Mouse (Mus musculus) CD4-positive helper T cell, adult 2 months (primary cell): ENCODE results near the gene Plekhm1.

ENCODE experiments used
- DNase-seq: peaks from one replicate; pipeline ENCODE4 v3.0.0-alpha.2; 2012; ENCODE audit warnings: low read depth, missing footprints, low spot score

Plekhm1 gene

DNA sequence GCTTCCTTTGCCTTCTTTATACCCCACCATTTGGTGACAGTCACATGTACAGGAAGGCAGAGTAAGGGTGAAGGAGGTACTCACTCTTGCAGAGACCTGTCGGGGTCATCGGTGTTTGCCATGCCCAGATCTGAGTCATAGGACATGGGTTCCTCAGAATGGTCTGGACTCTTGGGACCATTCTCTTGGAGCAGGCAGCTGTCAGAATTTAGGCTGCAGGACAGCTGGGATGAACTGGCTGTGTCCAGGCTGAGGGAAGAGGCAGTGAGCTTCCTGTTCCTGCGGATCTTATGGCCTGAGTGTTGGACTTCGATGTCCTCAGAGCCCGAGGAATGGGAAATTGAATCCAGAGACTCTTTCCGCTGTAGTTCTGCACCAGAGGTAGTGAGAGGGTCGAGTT is 17.9 kb downstream of the Plekhm1 start:
- no peak for DNase-seq

DNA sequence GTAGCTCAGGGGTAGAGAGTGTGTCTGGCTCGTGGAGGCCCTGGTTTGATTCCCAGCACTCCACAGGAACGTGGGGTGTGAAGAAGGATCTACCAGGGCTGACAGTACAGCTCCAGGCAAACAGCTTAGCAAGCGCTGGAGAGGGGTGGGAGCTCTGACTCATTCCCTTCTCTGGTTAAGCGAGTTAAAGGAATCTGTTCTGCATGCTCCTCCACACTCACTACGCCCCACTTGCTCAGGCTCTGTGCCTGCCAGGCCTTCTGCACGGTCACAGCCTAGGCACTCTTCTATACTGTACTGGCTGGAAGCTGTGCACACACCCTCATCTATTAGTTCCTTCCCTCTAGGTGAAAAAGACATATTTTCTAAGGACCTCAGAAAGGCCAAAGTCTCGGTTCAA is 18.5 kb downstream of the Plekhm1 start:
- DNase-seq: no peak

DNA sequence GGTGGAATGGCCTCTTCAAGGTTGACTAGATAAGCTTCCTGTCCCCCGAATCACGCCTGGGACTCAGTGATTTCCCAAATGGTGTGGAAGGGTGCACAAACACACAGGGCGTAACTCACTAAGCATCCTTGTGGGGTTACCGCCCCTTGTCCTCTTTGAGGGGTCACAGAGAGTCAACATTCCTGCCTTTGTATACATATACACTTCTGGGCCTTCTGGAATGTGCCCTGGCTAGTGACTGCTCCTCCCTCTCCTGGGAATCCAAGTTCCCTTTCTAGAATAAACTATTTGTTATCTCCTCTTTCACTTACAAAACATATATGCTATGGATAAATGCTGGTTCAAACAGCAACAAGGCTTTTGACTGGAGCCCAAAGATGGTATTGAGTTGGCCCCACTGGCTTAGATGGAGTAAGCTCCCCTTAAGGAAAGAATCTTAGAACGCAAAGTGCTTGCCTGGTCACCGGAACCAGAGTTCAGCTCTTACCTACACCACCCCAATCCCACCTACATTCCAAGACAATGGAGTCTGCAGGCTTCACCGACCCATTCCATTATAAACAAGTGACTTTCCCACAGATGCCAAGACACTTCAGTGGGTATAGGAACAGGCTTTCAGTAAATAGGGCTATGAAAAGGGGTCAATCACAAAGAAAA is 24.5 kb downstream of the Plekhm1 start:
- DNase-seq: no peak

DNA sequence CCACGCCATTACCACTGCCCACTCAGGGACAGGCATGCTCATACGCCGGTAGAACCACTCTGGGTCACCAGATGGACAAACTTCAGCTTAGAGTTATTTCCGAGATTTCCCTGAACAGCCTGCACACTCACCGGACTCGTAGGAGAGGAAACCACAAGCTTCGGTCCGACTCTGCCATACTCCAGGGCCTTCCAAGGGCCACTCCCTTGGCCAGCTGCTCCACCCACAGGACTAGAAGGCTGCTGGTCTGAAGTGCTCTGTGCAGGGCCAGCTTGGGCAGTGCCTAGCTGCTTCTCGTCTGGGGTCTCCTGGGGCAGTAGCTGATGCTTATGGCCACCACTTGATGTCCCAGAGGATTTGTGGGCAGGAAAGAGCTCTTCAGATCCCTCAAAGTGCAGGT is 25.7 kb downstream of the Plekhm1 start:
- DNase-seq: no peak

DNA sequence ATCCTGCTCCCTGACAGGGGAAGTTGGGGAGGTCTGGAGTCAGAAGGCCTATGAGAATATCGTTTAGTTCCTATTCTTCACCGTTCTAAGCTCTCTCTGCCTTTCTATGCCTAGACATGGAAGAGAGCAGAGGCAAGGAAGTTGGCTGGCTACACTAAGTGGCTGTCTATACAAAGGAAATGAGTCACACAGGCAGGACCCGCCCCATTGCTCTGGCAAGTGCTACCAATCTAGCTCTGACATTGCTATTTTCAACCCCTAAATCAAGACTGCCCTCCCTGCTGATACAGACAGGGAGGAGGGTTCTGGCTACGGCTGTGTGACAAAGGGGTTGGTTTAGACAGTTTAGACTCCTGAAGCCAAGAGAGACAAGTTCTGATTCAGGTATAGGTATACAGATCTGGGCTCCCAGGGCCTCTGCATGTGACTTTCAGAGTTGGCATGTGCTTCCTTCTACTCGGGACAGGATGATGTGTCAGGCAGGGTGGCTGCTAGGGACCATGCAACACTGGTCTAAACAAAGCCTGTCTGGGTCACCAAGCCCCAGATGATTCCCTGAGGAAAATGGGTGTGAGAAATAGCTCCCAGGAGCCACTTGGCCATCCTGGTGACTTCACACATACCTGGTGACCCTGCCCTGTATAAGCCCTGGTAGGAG is 30.4 kb downstream of the Plekhm1 start:
- DNase-seq: peak; percentile 70

DNA sequence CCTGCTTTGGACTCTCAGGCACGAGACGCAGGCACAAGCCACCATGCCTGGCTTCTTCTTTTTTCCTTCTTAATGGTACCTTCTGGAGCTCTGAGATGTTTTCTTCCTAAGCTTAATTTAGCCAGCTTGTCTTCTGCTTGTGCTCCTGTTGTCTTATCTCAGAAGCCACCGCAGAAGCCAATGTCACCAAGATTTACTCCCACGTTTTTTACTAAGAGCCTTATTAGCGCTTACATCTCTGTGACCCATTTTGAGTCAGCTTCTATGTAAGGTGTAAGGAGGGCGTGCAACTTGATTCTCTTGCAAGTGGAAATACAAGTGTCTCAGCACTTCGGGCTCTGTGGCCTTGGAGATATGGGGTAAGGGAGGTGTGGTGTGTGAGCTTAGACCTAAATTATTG is 31.0 kb downstream of the Plekhm1 start:
- peak; percentile 26 for DNase-seq

DNA sequence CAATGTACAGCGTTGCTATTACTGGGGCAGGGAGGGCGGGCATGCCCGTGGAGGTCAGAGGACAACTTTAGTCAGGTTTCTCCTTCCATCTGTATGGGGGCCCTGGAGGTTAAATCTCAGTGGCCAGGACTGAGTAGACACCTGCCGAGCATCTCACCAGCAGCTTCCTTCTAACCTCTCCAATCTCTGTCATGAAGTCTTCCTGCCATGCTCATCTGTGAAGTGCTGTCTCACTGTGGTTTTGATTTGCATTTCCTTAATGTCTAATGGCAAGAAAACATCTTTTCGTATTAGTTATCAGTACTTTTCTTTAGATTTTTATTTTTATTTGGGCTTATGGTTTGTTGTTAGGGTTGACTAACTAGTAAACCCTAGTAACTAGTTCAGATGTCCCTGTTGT is 32.0 kb downstream of the Plekhm1 start:
- no peak for DNase-seq

DNA sequence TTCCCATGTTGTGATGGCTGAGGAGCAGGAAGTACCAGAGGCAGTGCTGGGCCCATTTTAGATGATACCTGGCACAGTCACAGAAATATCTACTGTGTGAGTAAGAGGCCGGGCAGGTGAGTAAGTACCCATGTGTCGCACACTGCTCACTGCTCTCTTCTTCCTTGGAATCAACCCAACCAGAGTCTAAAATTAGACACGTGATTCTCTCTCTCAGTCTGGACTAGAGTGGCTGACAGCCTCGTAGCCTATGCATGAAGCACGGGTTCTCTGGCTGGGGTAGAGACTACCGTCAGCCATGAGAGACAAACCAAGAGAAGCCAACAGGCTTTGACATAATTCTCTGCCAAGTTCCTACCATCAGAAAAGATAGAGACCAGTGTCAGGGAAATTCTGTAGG is 34.1 kb downstream of the Plekhm1 start:
- DNase-seq: no peak

DNA sequence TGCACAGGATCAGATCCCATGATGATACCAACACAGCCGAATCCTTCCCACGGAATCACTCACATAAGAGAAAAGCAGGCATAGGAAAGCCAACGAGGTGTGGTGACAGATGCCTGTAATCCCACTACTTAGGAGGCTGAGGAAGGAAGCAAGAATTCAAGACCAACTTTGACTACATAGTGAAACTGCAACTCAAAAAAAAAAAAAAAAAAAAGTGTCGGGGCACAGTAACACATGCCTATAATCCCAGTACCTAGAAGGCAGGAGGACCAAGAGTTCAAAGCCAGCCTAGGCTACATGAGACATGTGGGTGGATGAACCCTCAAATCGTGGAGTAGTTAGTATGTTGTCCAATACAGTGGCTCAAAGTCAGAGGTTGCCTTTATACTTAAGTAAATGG is 36.7 kb downstream of the Plekhm1 start:
- no peak for DNase-seq

DNA sequence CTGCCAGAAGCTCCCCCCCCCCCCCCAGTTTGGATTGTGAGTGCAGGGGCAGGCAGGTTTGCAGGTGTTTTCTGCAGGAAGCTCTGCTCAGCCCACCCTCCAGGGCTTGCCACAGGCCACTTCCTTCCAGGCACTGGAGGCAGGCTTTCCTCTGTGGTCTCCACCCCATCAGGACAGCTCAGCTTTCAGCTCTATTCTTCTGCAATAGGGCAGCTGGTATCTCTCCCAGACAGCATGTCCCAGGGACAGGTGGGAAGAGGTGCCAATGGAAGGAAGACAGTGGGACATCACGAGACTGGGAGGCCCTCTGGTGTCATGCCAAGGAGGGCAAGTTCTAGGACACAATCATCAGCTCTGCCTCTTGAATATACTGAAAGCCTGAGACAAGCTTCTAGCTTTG is 37.2 kb downstream of the Plekhm1 start:
- DNase-seq: peak; percentile 58

DNA sequence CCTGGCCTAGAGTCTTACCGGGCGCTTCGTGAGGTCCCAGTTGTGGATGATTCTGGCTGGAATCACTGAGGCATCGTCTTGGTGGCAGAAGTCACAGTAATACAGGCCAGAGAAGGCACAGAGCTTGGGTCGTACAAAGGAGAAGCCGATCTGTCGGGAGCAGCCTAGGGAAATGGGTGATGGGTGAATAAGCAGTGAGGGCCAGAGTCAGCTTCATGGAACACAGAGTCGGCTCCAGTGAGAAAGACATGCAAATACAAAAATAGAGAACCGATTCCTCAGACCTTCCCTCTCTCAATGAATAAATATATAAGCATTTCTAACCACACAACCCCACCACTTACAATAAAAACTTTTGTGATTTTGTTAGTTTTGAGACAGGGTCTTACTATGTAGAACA is 38.6 kb downstream of the Plekhm1 start:
- no peak for DNase-seq

DNA sequence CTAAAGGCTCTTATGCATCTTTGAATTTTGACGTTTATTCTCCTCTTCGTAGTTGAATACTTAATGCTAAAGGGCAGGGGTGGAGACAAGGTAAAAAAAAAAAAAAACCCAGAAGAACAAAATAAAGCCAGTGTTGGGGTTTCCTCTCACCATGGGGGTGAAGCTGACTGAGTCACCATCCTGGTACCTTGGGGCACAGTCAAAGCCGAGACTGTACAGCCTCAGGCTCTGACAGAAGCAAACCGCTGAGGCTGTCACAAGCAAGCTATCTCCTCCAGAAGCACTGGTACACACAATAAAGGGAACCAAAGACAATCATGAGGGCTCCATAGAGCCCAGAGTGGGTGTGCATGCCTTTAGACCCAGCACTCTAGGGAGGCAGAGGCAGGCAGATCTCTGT is 39.9 kb downstream of the Plekhm1 start:
- DNase-seq: peak; percentile 18

DNA sequence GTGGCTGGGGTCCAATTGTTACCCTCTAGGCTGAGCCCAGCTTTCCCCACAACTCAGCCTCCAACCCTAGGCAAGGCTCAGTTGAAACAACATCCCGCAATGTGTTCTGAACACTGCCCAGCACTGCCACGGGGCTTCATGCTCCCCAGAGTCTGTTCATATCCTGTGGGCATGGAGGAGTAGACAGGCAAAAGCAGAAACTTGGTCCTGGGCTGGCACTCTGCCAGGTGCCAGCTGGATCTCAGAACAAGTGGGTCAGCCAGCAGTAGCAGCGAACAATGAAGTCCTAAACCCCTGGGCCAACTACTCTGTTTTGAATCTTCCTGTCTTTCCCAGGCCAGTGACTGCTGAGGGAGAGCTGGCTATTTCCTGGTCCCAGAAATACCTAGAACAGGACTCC is 40.4 kb downstream of the Plekhm1 start:
- no peak for DNase-seq

DNA sequence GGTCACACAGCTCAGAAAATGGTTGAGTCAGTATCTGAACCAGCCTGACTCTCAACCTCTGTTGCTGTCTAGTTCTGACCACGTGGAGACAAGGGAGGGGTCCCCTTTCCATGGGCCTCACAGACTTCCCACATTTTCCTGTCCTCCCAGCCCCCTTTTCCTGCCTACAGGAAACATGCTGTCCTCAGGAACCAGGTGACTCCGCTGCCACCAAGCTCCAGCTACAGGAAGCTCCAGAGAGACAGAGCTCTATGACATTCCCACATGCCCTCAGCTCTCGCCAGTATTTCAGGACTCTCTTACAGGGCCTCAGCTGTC is 41.3 kb downstream of the Plekhm1 start:
- no peak for DNase-seq

DNA sequence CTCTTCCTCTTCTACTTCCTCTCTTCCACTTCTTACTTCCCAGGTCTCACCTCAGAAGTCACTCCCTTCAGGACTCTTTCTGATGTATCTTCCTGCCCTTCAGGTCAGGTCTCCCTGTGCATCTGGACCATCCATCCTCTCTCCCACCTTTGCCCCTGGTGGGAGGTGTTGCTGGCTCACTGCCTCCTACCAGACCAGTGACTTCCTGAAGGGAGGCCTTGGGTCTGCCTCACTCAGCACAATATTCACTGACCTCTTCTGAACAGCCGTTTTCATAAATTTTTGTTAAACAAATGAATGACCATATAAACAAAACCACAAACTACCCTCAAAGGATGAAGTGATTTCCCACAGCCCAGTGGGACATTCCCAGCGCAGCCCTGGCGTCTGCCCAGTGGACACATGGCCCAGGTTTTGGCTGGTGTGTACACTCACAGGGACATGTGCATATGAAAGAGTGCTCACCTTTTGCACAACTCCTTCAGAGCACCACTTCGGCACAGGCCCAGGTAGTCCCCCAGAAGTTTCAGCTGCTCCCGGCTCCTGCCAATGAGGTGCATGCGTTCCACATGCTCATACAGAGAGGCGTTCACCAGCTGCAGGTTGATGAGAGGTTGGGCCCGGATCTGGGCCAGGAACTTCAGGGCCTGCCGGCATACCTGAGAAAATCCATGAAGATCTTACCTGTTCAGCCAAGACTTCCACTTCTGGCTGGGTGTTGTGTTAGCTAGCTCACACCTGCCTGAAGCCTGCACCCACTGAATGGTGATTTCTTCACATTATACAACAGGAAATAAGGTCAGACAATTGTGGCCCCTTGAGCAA is 41.9 kb downstream of the Plekhm1 start:
- no peak for DNase-seq

DNA sequence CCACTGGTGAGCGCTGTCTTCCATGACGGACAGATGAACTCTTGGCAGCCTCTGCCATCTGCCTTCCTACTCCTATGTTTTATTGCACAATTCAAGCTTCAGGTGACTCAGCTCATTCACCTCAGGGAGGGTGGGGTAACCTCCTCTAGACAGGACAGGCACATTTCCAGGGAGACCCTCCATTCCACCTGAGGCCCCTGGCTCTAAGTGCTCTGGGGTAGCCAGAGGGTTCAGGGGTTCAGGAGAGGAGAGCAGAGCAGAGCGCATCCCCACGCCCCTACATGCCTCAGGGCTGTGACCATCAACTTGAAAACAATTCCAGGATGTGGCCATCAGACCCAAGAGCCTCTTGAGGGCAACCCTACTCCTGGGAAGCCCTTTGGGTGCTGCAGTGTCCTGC is 47.0 kb downstream of the Plekhm1 start:
- DNase-seq: no peak

DNA sequence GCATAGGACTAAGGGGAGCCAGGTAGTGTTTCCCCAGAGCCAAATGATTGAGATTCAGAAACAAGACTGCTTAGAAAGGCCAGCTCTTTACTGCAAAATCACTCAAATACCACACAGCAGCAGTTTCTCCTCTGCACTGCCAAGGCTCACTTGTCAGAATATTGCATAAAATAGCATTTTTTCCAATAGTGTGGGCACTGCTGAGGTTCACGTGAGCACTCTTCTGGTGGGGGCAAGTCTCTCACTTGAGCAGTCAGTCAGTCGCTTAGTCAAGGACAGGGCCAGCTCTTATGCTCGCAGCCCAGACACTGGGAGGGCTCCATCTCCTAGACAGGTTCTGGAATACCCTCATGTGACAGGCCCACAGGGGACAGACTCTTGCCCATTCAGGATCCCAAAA is 47.5 kb downstream of the Plekhm1 start:
- DNase-seq: no peak

DNA sequence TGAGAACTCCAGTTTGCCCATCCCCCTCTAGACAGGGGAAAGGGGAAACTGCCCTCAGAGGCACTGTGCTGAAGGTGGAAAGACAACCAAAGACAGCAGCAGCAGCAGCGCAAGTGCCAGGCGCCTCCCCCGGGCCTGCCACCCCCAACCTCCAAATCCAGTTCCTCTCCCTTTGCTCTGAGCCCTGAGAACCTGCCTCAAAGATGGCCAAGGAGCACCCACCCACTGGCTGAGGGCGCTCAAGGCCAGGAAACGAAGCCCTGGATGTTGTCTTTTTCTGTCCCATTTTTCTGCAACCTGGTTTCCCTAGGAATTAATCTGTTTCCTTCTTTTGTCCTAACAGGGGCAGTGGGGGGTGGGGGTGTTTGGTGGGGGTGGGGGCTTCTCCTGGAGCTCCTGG is 48.2 kb downstream of the Plekhm1 start:
- no peak for DNase-seq

DNA sequence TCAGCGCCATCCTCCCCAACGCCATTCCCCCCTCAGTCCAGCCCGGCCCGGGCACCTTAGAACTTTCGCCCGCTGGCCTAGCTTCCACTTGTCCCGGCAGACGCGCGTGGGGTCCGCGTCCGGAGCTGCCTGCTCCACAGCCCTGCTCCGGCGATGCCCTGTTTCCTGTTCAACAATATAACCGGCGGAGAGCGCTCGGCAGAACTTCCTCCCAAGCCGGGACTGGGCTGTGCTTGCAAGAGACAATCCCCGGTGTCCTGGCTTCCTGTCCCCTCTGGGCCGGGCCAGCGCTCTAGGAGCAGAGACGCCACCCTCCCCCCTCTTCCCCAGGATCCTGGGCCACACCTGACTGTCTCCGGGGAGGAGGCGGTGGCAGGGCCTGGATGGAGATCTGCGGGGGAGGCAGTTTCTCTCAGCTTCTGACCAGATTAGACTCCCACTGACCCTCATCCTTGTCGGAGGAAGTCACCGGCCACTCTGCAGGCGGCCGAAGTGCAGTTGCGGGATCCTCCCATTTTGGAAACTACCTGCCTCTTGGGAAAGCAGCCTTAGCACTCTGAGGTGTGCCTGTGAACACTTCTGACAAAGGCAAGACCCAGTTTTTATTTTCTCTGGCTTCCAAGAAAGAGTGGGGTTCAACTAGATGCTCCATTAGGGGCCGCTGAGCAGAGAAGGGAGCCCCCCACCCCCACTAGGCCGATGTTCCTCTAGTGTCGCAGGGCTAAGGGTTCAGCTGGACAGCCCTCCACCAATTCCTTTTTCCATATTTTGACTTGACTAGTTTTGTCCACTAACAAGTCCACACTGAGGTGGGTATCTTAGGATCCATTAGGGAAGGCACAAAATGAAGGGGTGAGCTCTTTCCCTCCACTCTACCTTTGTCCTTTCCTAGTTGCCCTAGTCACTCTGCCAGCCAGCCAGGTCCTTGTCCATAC is 49.0 kb downstream of the Plekhm1 start, which contains the start of gene Arhgap27:
Gene Arhgap27 (minus strand): TSS at position 479 of the 935 bp plus-strand sequence.
- peak; percentile 60 for DNase-seq

DNA sequence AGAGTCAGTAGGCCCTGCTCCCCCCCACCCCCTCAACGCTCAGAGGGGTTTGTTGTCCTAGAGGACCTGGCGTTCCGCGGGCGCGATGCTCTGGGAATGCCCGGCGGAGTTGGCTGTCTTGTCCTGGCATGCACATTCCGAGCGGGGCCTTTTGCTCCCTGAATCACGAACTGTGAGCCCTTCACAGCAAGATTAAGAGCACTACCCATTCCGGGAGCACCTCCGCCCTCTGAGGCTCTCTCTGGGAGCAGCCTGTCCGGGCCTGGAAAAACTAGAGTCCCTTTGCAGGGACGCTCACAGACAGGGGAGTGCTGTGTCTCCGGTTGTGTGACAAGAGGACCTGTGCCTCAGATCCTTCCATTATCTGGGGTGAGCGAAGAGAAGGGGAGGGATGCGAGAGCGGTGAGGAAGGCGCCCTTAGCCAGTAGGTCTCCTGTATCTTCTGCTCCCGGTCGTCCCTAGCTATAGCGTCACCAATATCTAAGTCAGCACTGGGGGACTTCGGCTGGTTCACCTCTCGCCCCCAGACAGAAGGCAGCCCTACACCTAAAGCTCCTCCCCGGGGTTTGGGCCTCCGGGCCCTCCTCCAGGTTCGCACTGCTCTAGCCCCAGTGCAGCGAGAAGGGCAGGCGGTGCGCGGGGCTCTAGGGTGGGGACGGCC is 49.8 kb downstream of the Plekhm1 start:
- peak; percentile 30 for DNase-seq

DNA sequence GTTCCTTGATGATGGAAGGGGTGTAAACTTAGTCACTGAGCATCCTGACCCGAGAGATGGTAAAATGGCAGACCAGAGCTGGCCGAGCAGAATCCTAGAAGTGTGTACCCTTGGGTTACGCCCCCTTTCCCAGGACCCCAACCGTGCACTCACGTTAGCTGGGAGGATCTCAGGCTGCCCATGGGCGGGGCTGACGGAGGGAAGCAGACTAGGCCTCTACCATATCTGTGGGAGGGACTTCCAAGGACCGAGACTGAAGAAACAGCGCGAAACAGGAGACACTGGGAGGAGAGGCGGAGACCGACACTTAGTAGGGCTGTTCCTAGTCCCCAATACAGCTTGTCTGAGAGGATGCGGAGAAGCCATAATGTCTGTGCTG is 50.4 kb downstream of the Plekhm1 start:
- peak; percentile 50 for DNase-seq
